Mouse (Mus musculus): ENCODE measurements around the gene Hoxb1. TPM values are rescaled to one million over a fixed set of nuclear protein-coding genes. Genes with fewer than 3 reads are reported as not detected.

Hoxb1 gene
- polyA plus RNA-seq, 3 experiments from 2014 or later: not detected

DNA sequence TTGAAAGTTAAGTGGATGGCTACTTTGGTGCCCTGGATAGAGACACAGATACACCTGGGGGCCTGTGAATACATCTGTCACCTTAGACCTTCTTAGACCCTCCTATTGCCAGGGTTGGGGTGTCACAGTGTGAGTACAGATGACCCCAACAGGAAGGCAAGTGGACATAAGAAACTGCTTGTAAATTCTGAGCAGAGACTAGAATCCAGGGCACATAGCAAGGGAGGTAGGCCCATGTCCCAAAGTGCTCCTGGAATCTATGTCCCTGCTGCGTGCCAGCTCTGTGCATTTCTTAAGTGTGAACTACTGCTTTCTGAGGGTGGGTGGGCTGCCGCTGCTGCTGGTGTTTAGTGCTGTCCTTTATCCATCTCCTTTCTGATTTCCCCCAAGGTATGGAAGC, 14.8 kb upstream of the Hoxb1 start:
- no peak for ATAC-seq

- no peak for ATAC-seq
Measured at GRCm38 (mm10) chr11:96351312-96351711, 14.2 kb upstream of the Hoxb1 start.

GRCm38 (mm10) chr11:96351831-96352230, 13.7 kb upstream of the Hoxb1 start:
- ATAC-seq: no peak

GRCm38 (mm10) chr11:96352691-96353521, 12.6 kb upstream of the Hoxb1 start:
- ATAC-seq: no peak

DNA sequence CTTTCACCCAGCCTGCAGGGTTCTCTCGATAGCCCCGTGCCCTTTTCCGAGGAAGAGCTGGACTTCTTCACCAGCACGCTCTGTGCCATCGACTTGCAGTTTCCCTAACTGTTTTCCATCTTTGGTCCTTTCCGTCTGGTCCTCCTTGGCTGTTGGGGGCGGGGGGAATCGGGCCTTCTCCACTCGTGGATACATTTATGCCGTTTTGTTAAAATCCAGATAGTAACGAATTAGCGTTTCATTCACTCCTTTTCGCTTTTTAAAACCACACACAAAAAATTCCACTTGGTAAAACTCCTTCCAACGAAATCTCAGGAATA, 12.1 kb upstream of the Hoxb1 start:
- no peak for ATAC-seq

DNA sequence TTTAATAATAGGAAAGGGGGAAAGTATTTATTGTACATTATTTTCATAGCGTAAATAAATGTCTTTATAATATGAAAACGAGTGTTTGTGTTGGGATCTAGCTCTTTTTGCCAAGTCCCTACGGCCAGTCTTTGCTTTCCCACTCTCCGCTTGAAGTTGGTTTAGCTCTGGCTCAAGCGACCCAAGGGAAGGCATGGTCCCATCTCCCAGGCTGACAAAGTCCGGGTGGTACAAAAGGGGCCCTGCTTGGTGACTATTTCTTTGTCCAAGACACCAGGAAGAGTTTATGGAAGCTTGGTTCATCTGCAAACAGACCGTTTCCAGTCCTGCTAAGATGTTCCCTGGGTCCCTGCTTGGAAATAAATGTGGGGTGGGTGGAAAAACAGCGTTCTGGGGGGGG, 11.6 kb upstream of the Hoxb1 start:
- ATAC-seq: no peak

DNA sequence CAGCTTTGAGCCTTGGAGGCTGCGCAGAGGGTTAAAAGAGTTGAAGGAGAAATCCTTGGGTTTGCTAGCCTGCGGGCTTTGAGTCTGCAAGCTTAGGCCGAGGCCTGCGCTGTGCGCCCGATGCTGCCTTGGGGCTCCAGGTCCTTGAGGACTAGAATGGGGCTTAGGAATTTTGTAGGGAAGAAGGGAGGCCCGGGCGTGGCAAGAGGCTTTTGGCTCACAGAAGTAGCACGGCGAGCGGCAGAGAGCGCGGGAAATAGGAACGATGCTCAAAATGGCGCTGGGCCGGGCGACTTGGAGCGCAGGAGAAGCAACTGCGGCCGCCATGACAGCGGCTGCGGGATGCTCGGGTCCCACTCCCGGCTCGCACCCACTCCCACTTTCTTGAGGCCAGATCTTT, 11.2 kb upstream of the Hoxb1 start:
- no peak for ATAC-seq

- ATAC-seq: no peak
Measured at GRCm38 (mm10) chr11:96354801-96355311, 10.7 kb upstream of the Hoxb1 start.

GRCm38 (mm10) chr11:96363807-96364206, 1.7 kb upstream of the Hoxb1 start:
- no peak for ATAC-seq

DNA sequence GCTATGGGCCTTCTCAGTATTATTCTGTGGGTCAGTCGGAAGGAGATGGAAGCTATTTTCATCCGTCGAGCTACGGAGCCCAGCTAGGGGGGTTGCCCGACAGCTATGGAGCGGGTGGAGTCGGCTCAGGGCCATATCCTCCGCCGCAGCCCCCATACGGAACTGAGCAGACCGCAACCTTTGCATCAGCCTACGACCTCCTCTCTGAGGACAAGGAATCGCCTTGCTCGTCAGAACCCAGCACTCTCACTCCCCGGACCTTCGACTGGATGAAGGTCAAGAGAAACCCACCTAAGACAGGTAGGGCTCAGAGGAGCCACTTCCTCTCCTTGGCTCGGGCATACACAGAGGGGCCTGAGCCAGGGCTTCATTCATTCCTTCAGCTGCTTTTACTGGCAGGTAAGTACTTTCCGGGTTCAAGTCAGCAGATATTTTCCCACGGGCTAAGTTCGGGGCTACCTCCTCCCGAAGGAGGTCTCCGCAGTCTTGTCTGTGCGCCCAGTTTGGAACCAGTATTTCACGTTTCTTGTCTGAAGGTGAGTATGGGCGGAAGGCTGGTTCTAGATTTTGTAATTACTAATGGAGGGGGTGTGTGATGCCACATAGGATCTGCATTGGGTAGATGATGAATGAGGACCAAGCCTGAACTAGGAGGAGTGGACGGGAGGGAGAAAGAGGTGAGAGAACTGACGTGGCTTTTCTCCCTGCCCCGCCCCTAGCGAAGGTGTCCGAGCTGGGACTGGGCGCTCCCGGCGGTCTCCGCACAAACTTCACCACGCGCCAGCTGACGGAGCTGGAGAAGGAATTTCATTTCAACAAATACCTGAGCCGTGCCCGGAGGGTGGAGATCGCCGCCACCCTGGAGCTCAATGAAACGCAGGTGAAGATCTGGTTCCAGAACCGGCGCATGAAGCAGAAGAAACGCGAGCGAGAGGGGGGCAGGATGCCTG, 815 bp downstream of the Hoxb1 start:
- ATAC-seq: no peak

DNA sequence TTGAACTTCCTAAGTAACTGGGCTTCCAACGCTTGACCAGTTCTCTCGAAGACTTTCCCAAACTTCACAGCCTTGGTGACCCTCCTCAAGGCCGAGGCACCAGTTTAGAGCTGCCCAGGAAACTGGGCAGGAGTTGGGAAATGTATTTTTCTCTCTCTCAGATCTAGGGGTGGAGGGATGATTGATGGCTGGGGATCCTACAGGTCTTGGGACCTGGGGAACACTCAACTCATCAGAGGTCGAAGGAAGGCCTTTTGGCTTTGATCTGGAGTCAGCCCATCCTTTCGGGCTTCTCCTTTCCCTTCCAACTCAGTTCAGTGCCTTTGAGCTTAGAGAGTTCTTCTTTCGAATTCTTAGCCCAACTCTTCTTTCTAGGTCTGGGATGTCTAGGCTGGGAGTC, 1.6 kb downstream of the Hoxb1 start:
- no peak for ATAC-seq

DNA sequence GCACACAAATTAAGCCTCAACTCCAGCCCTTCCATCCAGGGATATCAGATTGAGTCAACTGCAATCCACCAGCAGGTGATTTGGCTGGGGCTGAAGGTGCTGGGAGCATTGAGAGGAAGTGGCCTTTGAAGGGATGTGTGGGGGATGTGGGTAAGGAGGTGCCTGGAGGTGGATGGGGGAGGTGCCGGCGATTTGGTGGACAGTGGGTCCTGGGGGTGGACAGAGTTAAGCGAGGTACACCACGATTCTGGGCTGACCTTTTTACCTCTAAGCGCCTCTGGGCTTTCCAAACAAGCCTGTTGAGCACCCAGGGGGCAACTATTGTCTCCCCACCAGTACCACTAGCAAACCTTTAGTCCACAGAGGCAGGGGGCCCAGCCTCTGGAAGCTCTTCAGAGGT, 3.1 kb downstream of the Hoxb1 start:
- ATAC-seq: no peak

DNA sequence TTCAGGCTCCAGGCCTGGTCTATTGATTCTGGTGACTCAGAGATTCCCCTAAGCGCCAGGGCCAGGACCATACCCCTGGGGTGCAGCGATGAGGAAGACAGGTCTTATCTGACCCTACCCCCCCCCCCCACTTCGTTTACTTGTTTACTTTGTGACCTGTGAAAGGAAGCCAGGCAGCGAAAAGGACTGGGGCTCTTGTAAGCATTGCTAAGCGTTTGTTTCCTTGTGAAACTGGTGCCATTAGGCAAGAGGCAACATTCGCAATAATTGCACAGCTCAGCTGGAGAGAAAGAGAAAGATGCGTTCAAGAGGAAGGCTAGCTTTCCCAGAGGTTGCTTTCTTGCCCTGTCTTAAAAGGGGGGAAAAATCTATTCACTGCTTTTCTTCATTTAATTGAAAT, 3.6 kb downstream of the Hoxb1 start:
- ATAC-seq: no peak

DNA sequence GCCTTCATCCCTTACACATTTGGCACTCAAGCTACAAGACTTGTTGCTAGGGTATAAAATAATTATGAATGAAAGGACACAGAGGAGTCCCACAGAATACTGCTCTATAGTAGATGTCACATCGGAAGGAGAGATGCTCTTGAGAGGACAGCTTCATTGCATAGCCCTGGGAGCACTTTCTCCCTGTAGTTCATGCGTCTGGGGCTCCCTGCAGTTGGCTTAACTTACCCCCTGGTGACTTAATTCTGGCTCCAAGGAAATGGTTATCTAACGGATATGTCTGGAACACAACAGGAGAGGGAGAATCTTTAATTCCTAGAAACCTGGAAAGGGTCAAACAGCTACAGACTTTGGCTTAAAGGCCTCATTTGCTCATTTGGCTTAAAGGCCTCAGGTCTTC, 6.2 kb downstream of the Hoxb1 start:
- ATAC-seq: no peak

GRCm38 (mm10) chr11:96372519-96372918, 7.0 kb downstream of the Hoxb1 start:
- ATAC-seq: no peak

DNA sequence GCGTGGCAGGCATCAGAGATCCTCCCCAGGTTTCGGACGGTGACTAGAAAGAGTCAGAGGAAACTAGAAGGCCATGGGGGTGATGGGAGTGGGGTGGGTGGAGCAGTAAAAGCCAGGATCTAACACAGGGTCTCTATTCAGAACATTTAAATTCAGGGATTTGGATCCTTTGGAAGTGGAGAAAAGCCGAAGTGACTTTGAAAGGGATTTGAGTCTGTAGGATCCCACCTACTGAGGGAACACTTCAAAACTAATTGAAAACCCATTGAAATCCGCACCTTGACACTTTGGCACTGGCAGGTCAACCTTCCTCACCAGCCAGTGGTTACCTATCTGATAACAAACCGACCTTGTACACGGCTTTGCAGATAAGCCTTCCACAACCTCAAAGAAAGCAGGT, 9.3 kb downstream of the Hoxb1 start:
- no peak for ATAC-seq

GRCm38 (mm10) chr11:96383381-96383780, 17.8 kb downstream of the Hoxb1 start:
- ATAC-seq: no peak

GRCm38 (mm10) chr11:96387635-96388034, 22.1 kb downstream of the Hoxb1 start:
- no peak for ATAC-seq

DNA sequence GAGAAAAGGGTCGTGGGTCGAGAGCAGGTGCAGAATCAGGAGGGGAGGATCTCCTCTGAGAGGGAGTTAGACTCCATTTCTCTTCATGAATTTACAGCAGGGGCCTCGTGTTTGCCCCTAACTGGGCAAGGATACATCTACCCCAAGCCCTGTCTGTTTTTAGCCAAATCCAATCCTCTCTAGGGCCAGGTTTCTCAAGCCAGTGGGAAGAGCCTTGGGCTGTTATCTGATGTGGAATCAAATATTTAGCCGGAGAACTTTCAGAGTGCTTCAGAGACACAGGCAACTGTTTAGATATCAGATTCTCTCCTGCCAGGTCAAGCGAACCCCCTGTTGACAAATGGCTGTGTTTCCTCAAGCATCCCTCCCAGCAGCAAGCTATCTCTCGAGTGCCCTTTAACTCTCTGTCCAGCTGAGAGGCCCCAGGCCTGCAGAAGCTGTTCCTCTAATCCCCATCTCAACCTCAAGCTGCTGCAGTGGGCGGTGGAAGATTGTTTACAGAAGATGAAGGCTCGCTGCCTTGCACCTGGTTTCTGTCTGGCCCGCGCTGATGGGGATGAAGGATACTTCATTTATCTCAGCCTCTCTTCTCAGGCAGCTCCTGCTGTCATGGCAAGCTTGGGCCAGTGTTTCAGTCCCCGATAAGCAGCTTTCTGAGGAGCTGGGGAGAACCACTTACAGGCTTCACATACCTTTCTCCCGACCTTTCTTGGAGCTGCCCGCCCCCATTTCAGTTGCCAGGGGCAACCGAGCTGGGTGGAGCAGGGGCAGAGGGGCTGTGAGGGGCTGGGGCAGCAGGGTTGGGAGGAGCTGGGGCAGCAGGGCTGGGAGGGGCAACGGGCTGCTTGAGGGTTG, 31.4 kb downstream of the Hoxb1 start:
- ATAC-seq: no peak

DNA sequence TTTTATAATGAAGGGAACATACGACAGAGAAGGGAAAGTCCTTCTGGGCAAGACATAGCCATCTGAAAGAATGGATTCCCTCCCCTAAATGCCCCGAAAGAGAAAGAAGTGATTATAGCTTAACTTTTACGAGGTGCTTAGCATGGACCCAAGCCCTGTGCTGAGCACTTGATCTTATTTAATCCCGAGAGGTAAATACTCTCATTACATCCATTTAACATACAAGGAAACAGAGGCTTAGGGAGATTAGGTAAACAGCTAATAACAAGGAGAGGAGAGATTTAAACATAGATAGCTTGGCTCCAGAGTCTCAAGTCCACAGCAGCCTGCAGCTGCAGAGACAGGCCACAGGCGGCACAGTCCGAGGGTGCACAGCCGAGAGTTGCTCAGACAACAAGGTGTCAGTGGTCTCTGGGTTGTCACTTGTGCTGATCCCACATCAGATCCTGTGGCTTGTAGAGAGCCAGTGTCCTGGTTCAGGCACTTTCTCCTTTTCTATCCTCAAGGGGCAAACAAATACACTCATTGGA, 32.3 kb downstream of the Hoxb1 start:
- no peak for ATAC-seq

DNA sequence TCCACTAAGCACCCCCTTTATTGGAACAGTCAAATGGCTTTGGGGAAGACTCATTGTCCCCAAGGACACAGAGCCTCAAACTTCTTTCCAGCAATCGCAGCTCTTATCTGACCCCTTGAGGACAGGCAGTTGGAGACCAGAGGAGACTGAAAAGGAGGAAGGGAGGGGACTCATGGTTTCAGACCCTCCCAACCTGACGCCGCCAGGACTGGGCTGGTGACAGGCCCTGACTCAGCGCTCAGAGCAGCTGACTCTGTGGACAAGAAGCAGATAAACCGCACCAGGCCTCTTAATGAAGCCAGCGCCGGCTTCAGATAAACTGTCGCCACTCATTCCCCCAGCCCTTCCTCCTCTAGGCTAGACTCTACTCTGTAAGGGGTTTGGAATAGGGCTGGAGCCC, 34.4 kb downstream of the Hoxb1 start:
- no peak for ATAC-seq

- no peak for ATAC-seq
Measured at GRCm38 (mm10) chr11:96404016-96404604, 38.6 kb downstream of the Hoxb1 start.
